Mouse (Mus musculus): ENCODE measurements around the gene Gm10778. TPM values are rescaled to one million over a fixed set of nuclear protein-coding genes. Genes with fewer than 3 reads are reported as not detected.
"Not testable (repeated sequence)": the region's sequence is repeated elsewhere in the genome, so short reads cannot be mapped to it uniquely, and the experiment has no call there.

Gene Gm10778
- total RNA-seq, 2 experiments from 2014 or later = 1.7 to 2.5 TPM

- intact Hi-C loops (cut with DNase I) = not testable (repeated sequence)
These were observed 55.9 kb downstream of the Gm10778 start, which contains the start of gene Zfp433 for GRCm38 (mm10) chr10:81704531-81705301. Zfp433 (plus strand) TSS chr10:81704825.

More at GRCm38 (mm10) chr10:81704531-81705301, 55.9 kb downstream of the Gm10778 start, which contains the start of gene Zfp433:
- DNase-seq = not testable (repeated sequence)

Other genes starting within 250 kb of the Gm10778 start
- 100 to 1,000 TPM; 115 to 133 TPM for gene Nfic, start 193.4 kb upstream of the Gm10778 start, total RNA-seq (2021)
- gene Celf5, start 166.3 kb upstream of the Gm10778 start, total RNA-seq (2021) = under 1 TPM in 1 of 2 experiments, not detected in 1; 0.24 TPM
- gene Ncln, start 152.7 kb upstream of the Gm10778 start, total RNA-seq (2021) = 10 to 100 TPM; 61.9 to 63.9 TPM
- gene S1pr4, start 148.9 kb upstream of the Gm10778 start, total RNA-seq (2021) = 1 to 10 TPM in 1 of 2 experiments, under 1 TPM in 1; 0.61 to 1.3 TPM
- gene Gna15, start 124.8 kb upstream of the Gm10778 start, total RNA-seq (2021) = under 1 TPM; 0.73 to 0.78 TPM
- gene Gna11, start 103.9 kb upstream of the Gm10778 start, total RNA-seq (2021) = 10 to 100 TPM; 50.7 to 51.7 TPM
- 1,000 to 10,000 TPM in 1 of 2 experiments, 100 to 1,000 TPM in 1; 977 to 1,076 TPM for gene Aes, start 89.6 kb upstream of the Gm10778 start, total RNA-seq (2021)
- 10 to 100 TPM in 1 of 2 experiments, 1 to 10 TPM in 1; 7.5 to 11.5 TPM for gene Tle2, start 74.5 kb upstream of the Gm10778 start, total RNA-seq (2021)
- 1 to 10 TPM; 7.5 to 8.5 TPM for gene Tle6, start 48.0 kb upstream of the Gm10778 start, total RNA-seq (2021)
- 1 to 10 TPM; 2.6 to 2.7 TPM for gene BC025920, start 42.8 kb upstream of the Gm10778 start, total RNA-seq (2021)
- 1 to 10 TPM; 6.5 to 7.2 TPM for gene Sirt6, start 21.3 kb upstream of the Gm10778 start, total RNA-seq (2021)
- 10 to 100 TPM in 1 of 2 experiments, 1 to 10 TPM in 1; 8.0 to 11.7 TPM for gene Ankrd24, start 20.5 kb upstream of the Gm10778 start, total RNA-seq (2021)
- gene Zfp433, start 55.8 kb downstream of the Gm10778 start, total RNA-seq (2021) = 1 to 10 TPM; 3.4 to 3.7 TPM
- 1 to 10 TPM; 1.5 to 1.8 TPM for gene Gm3055, start 122.1 kb downstream of the Gm10778 start, total RNA-seq (2021)
- 1 to 10 TPM; 1.7 to 2.1 TPM for gene Gm4767, start 163.1 kb downstream of the Gm10778 start, total RNA-seq (2021)
- 1 to 10 TPM; 2.0 to 2.2 TPM for gene Gm32687, start 214.9 kb downstream of the Gm10778 start, total RNA-seq (2021)

Data from heart, postnatal 36 days (tissue).